Mouse (Mus musculus): Measurements from ENCODE around the gene Dpysl5.

The Dpysl5 gene

DNA sequence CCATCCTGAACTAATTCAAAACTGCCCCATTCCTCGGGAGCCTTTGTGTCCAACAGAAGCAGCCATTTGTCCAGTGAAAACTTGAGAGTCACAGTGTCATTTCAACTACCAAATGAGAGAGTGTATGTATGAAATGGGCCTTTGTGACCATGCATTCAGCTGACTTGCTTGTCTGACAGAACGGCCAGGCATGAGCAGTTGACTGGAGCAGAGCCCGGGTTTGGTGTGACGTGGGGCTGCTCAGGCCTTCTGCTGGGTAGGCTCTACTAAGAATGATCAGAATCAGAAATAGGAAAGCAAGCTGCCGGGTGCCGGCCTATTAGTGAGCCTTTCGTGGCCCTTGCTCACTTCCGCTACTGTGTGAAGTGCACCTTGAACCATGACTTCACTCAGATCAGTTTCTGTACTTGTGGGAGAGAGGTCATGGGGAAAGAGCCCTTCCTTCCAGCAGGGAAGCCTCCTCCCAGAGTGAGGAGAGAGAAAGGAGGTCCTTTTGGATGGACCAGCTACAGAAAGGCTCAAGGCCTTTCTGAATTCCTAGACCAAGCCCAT, 107.5 kb downstream of the Dpysl5 start:
- DNase-seq (ENCODE audit: extremely low spot score, low read depth, low spot score), result no peak

DNA sequence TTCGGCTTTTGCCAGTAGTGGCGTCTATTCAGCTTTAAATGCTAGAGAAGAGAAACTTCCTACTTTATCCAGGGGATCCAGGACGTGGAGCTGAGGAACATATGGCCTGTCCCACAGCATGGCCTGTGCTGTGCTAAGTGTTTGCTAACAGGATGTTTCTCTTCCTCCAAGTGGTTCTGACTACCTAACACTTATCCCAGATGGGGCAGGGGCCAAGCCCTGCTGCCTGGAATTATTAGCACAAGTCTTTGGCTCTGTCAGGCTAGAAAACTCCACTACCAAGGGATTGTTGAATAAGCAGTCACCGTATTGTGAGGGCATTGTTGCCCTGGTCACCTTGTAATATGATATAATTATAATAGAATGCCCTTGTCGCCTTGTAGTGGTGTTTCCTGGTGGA, 111.3 kb downstream of the Dpysl5 start:
- no peak for DNase-seq (ENCODE audit: extremely low spot score, low read depth, low spot score)

GRCm38 (mm10) chr5:30823091-30823490, 111.7 kb downstream of the Dpysl5 start:
- no peak for DNase-seq (ENCODE audit: extremely low spot score, low read depth, low spot score)

- no peak for DNase-seq (ENCODE audit: extremely low spot score, low read depth, low spot score)
Measured at GRCm38 (mm10) chr5:30824124-30824988, 113.0 kb downstream of the Dpysl5 start.

DNA sequence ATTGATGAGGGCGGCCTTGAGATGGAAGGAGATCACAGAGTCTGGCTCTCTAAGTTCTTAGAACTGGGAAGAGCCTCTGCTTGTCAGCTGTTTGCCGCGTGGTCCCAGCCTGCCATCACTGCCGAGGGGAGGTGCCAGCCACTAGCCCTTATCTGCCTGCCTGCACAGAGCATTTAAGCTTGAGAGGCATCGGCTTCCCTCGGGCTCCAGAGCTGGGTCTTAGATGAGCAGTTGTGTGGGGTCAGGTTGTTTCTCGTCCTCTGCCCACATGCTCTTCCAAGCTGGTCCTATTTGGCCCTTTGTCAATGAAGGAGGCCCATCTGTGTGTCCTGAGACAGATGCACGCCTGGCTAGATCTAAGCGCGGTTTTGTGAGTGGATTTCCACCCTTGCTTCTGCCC, 113.8 kb downstream of the Dpysl5 start:
- DNase-seq (ENCODE audit: extremely low spot score, low read depth, low spot score), result no peak

GRCm38 (mm10) chr5:30825821-30826220, 114.5 kb downstream of the Dpysl5 start:
- DNase-seq (ENCODE audit: extremely low spot score, low read depth, low spot score), result no peak

- DNase-seq (ENCODE audit: extremely low spot score, low read depth, low spot score), result no peak
Measured at GRCm38 (mm10) chr5:30833416-30833815, 122.1 kb downstream of the Dpysl5 start.

DNA sequence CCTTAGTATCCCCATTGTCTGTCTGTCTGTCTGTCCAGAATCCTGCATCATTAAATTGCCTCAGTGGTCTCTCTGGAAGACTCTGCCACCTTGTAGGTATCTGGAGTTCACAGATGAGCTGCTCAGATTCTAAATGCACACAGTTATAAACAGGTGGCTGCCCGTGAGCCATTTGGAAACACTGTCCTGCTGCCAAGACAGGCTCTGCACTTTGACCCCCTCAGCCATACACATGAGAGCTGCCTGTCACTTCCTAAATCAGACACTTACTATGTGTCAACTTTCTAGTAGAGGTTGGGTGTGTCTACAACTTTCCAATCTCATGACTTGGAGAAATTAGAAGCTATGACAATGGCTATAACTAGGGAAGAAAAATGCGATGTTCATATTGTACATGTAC, 128.4 kb downstream of the Dpysl5 start:
- DNase-seq (ENCODE audit: extremely low spot score, low read depth, low spot score), result no peak

GRCm38 (mm10) chr5:30841896-30842295, 130.5 kb downstream of the Dpysl5 start:
- DNase-seq (ENCODE audit: extremely low spot score, low read depth, low spot score), result no peak

All from hindlimb bud, embryonic 11.5 days (tissue).